Mouse (Mus musculus) skeletal muscle tissue, adult 2 months (tissue): ENCODE results near the gene Gm38655.
"Not testable (repeated sequence)": the region's sequence is repeated elsewhere in the genome, so short reads cannot be mapped to it uniquely, and the experiment has no call there.

ENCODE experiments used
- DNase-seq: peaks from one replicate; pipeline ENCODE4 v3.0.0-alpha.2; 2012; ENCODE audit warnings: low read depth, low spot score

The Gm38655 gene

GRCm38 (mm10) chr17:25169706-25170105 lies 5.6 kb downstream of the Gm38655 start:
- DNase-seq: no peak

GRCm38 (mm10) chr17:25165970-25166671 lies 9.2 kb downstream of the Gm38655 start:
- DNase-seq: no peak

GRCm38 (mm10) chr17:25164770-25165169 lies 10.5 kb downstream of the Gm38655 start:
- no peak for DNase-seq

- DNase-seq: no peak
These were observed 11.9 kb downstream of the Gm38655 start for GRCm38 (mm10) chr17:25163387-25163786.

GRCm38 (mm10) chr17:25162161-25162560 lies 13.1 kb downstream of the Gm38655 start, which contains the start of gene Ccdc154:
Gene Ccdc154, plus strand, starts transcription at chr17:25162461.
- no peak for DNase-seq

- no peak for DNase-seq
These were observed 35.3 kb downstream of the Gm38655 start for GRCm38 (mm10) chr17:25139960-25140359.

GRCm38 (mm10) chr17:25138803-25139202 lies 36.5 kb downstream of the Gm38655 start:
- no peak for DNase-seq

- DNase-seq: no peak
These were observed 39.6 kb downstream of the Gm38655 start for GRCm38 (mm10) chr17:25135622-25136021.

- DNase-seq: peak; percentile 92
These were observed 42.0 kb downstream of the Gm38655 start, which contains the start of gene Clcn7 for GRCm38 (mm10) chr17:25133275-25133698. Gene Clcn7, plus strand, starts transcription at chr17:25133391.

- DNase-seq: no peak
These were observed 45.2 kb downstream of the Gm38655 start for GRCm38 (mm10) chr17:25130060-25130459.

- DNase-seq: no peak
These were observed 47.6 kb downstream of the Gm38655 start for GRCm38 (mm10) chr17:25127681-25128080.

GRCm38 (mm10) chr17:25127079-25127478 lies 48.2 kb downstream of the Gm38655 start:
- peak; percentile 34 for DNase-seq

- not testable (repeated sequence) for DNase-seq
These were observed 49.7 kb downstream of the Gm38655 start for GRCm38 (mm10) chr17:25125442-25126060.

- no peak for DNase-seq
These were observed 51.3 kb downstream of the Gm38655 start for GRCm38 (mm10) chr17:25123979-25124378.
